Mouse (Mus musculus): ENCODE results near the gene Rtkn. TPM values are rescaled to one million over a fixed set of nuclear protein-coding genes. Genes with fewer than 3 reads are reported as not detected.

Gene Rtkn
- total and polyA plus RNA-seq, 3 experiments: 5.4 to 8.3 TPM; not detected in 1

DNA sequence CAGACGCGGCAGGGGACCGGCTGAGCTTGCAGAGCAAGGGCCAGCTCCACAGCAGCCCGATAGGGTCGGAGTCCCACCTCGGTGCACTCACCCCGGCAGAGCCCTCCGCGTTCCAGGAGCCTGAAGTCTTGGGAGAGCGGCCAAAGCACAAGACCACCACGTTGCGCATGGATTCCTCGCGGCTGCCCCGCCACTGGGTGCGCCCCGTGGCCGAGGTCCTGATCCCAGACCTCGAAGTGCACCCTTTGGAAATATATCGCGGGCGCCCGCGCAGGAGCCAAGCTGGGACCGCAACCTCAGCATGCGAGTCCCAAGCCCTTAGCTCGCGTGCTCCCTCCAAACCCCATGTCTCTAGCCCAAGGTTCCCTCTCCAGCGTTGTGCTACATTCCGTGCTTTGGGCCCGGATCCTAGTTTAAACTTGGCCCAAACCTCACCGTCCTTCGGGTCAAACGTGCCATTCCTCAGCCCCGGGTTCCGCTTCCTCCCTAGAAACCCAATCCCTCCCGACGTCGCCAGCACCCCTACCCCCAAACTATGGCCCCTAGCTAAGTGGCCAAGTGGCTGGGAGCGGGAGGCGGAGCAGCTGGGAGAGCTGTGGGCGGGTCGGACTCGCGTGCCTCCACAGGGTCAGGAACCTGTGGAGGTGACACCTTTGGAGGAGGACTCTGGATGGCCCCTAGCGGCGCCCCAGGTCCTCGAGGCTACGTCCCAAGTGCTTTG lies 26.8 kb downstream of the Rtkn start:
- Histone ChIP-seq H3K4me3 (ENCODE audit: control insufficient read depth in 1 of 2, insufficient read depth in 1 of 2, low read depth in 2 of 2, low read length in 2 of 2) (no peak overlapping the region), H3K27me3 (ENCODE audit: control insufficient read depth in 1 of 2, insufficient read depth in 2 of 2, low read length in 2 of 2) (no peaks in the 10 kb centered on the region), H3K36me3 (ENCODE audit: control insufficient read depth in 1 of 2, insufficient read depth in 2 of 2, low read length in 2 of 2) (peaks cover 0 to 10% of the 10 kb centered on the region in 2 experiments; a peak in 2 of 4 replicates), H3K9ac (ENCODE audit: control insufficient read depth, low read depth, low read length, poor library complexity, severe bottlenecking) (no peak overlapping the region), H3K4me1 (ENCODE audit: control insufficient read depth in 1 of 2, insufficient read depth in 2 of 2, low read length in 2 of 2) (peaks cover 4 to 7% of the 10 kb centered on the region in 2 experiments), H3K27ac (ENCODE audit: control insufficient read depth, low read depth, low read length) (no peak overlapping the region), H3K79me2 (ENCODE audit: control insufficient read depth, insufficient read depth, low read length, poor library complexity) (peaks cover 8% of the 10 kb centered on the region), H3K9me3 (replicated peaks; ENCODE audit: insufficient read depth, low read length) (no peaks in the 10 kb centered on the region)
- TF ChIP-seq EP300 (IDR thresholded peaks at IDR 0.05; ENCODE audit: low read depth in 1 of 2, low read length in 2 of 2) (no peak), TBP (IDR thresholded peaks at IDR 0.05; ENCODE audit: low read depth, low read length) (no peak), RCOR1 (IDR thresholded peaks at IDR 0.05; ENCODE audit: low read depth, low read length) (no peak), MEF2A (IDR thresholded peaks at IDR 0.05; ENCODE audit: extremely low read depth, insufficient replicate concordance, low read depth, low read length, poor library complexity, severe bottlenecking) (no peak), NELFE (IDR thresholded peaks at IDR 0.05; ENCODE audit: low read depth, low read length) (no peak), MAZ (IDR thresholded peaks at IDR 0.05; ENCODE audit: low read depth, low read length) (no peak), MAFK (IDR thresholded peaks at IDR 0.05; ENCODE audit: borderline replicate concordance, low read depth, low read length) (no peak), MAX (IDR thresholded peaks at IDR 0.05; ENCODE audit: low read length) (no peak), KAT2A (conservative IDR thresholded peaks at IDR 0.05; ENCODE audit: low read depth, low read length) (no peak), POLR2AphosphoS5 (IDR thresholded peaks at IDR 0.05; ENCODE audit: borderline replicate concordance, low read depth, low read length) (no peak), GATA1 (IDR thresholded peaks at IDR 0.05; ENCODE audit: low read depth, low read length) (no peak), ETS1 (IDR thresholded peaks at IDR 0.05; ENCODE audit: low read depth, low read length) (no peak), POLR2A (IDR thresholded peaks at IDR 0.05; ENCODE audit: control insufficient read depth in 1 of 2, insufficient read depth in 1 of 2, low read depth in 1 of 2, low read length in 2 of 2, poor library complexity in 1 of 2) (no peak), USF2 (IDR thresholded peaks at IDR 0.05; ENCODE audit: borderline replicate concordance in 1 of 2, insufficient read depth in 1 of 2, low read depth in 1 of 2, low read length in 2 of 2) (no peak)
- no peak for DNase-seq (ENCODE audit: low read depth, low spot score)

DNA sequence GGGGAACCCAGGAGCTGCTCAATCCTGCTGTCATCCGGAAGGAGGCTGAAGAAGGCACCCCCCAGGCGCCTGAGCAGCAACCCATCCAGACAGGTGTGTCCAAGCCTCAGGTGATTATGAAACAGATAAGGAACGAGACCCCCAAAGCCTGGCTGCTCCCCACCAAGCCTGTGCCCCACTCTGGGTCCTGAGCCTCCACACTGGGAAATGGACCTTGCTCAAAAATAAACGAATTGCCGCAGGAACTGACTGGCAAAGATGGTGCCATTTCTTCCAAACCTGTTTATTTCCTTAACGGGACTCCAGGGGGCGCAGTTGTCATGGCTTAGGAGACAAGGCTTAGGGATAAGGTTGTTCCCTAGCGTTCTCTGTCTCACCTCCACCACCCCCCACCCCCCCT lies 27.4 kb downstream of the Rtkn start:
- Histone ChIP-seq H3K27ac (ENCODE audit: control insufficient read depth, low read depth, low read length) (no peak overlapping the region), H3K36me3 (ENCODE audit: control insufficient read depth in 1 of 2, insufficient read depth in 2 of 2, low read length in 2 of 2) (peaks cover 0 to 11% of the 10 kb centered on the region in 2 experiments; a peak in 2 of 4 replicates), H3K4me3 (ENCODE audit: control insufficient read depth in 1 of 2, insufficient read depth in 1 of 2, low read depth in 2 of 2, low read length in 2 of 2) (no peak overlapping the region), H3K79me2 (ENCODE audit: control insufficient read depth, insufficient read depth, low read length, poor library complexity) (peaks cover 8% of the 10 kb centered on the region), H3K9ac (ENCODE audit: control insufficient read depth, low read depth, low read length, poor library complexity, severe bottlenecking) (no peak overlapping the region), H3K4me1 (ENCODE audit: control insufficient read depth in 1 of 2, insufficient read depth in 2 of 2, low read length in 2 of 2) (peaks cover 6 to 9% of the 10 kb centered on the region in 2 experiments), H3K27me3 (ENCODE audit: control insufficient read depth in 1 of 2, insufficient read depth in 2 of 2, low read length in 2 of 2) (no peaks in the 10 kb centered on the region), H3K9me3 (replicated peaks; ENCODE audit: insufficient read depth, low read length) (no peaks in the 10 kb centered on the region)
- peak; percentile 82 for DNase-seq (ENCODE audit: low read depth, low spot score)
- TF ChIP-seq UBTF (IDR thresholded peaks at IDR 0.05; ENCODE audit: borderline replicate concordance, insufficient read depth, low read depth, low read length) (no peak), MYC (IDR thresholded peaks at IDR 0.05; ENCODE audit: low read depth, low read length) (no peak), ELF1 (IDR thresholded peaks at IDR 0.05; ENCODE audit: low read depth, low read length) (no peak), SMC3 (IDR thresholded peaks at IDR 0.05; ENCODE audit: low read depth, low read length) (peak; percentile 70), CTCF (IDR thresholded peaks at IDR 0.05 in 2 of 3, conservative IDR thresholded peaks at IDR 0.05 in 1 of 3; ENCODE audit: control insufficient read depth in 1 of 3, insufficient read depth in 1 of 3, low read depth in 2 of 3, low read length in 3 of 3, poor library complexity in 1 of 3, severe bottlenecking in 1 of 3) (peak; percentile 69 to 83 (median 81)), ETS1 (IDR thresholded peaks at IDR 0.05; ENCODE audit: low read depth, low read length) (no peak), MAZ (IDR thresholded peaks at IDR 0.05; ENCODE audit: low read depth, low read length) (0 out of 2 replicates have a peak, but pooled peaks have one; percentile 45), USF2 (IDR thresholded peaks at IDR 0.05; ENCODE audit: borderline replicate concordance in 1 of 2, insufficient read depth in 1 of 2, low read depth in 1 of 2, low read length in 2 of 2) (no peak), SIN3A (IDR thresholded peaks at IDR 0.05; ENCODE audit: low read length) (0 out of 2 replicates have a peak, but pooled peaks have one; percentile 50), KAT2A (conservative IDR thresholded peaks at IDR 0.05; ENCODE audit: low read depth, low read length) (no peak), HCFC1 (IDR thresholded peaks at IDR 0.05; ENCODE audit: low read depth, low read length) (0 out of 2 replicates have a peak, but pooled peaks have one; percentile 37), MAFK (IDR thresholded peaks at IDR 0.05; ENCODE audit: borderline replicate concordance, low read depth, low read length) (no peak), RAD21 (IDR thresholded peaks at IDR 0.05; ENCODE audit: low read depth, low read length) (peak; percentile 69), ZMIZ1 (IDR thresholded peaks at IDR 0.05; ENCODE audit: low read depth, low read length) (no peak), POLR2AphosphoS2 (IDR thresholded peaks at IDR 0.05; ENCODE audit: low read length) (no peak), NRF1 (IDR thresholded peaks at IDR 0.05; ENCODE audit: insufficient read depth, low read depth, low read length, poor library complexity, severe bottlenecking) (no peak), ZC3H11A (IDR thresholded peaks at IDR 0.05; ENCODE audit: low read depth, low read length) (peak; percentile 31; the same call in 1 of the 2 replicates), MXI1 (IDR thresholded peaks at IDR 0.05; ENCODE audit: low read depth, low read length) (no peak), POLR2AphosphoS5 (IDR thresholded peaks at IDR 0.05; ENCODE audit: borderline replicate concordance, low read depth, low read length) (no peak)

Data from MEL (cell line).